Mouse (Mus musculus) embryonic facial prominence, embryonic 12.5 days (tissue): Measurements from ENCODE around the gene Tanc2. TPM values are rescaled to one million over a fixed set of nuclear protein-coding genes. Genes with fewer than 3 reads are reported as not detected.

Source experiments
- ATAC-seq: fragments of 200-750 bp; cut with Nextera tagmentation; 2 replicates; pipeline ENCODE4 v1.8.0; 2017; ENCODE audit not compliant: insufficient number of reproducible peaks, insufficient read depth, low FRiP score, low TSS enrichment
- H3K27ac ChIP-seq: fragments of 300-500 bp; sonication (generic); 2 replicates; pipeline ENCODE4 v1.5.1; 2016; ENCODE audit warnings: mild to moderate bottlenecking
- H3K27me3 ChIP-seq: fragments of 300-500 bp; sonication (generic); 2 replicates; pipeline ENCODE4 v1.6.1; 2016; ENCODE audit warnings: mild to moderate bottlenecking, moderate library complexity
- H3K36me3 ChIP-seq: fragments of 300-500 bp; sonication (generic); 2 replicates; pipeline ENCODE4 v1.6.1; 2016; ENCODE audit warnings: mild to moderate bottlenecking
- H3K4me1 ChIP-seq: fragments of 300-500 bp; sonication (generic); 2 replicates; pipeline ENCODE4 v1.6.1; 2016
- H3K4me2 ChIP-seq: fragments of 300-500 bp; sonication (generic); replicated peaks from 2 replicates; pipeline ENCODE4 v1.6.1; 2016; ENCODE audit warnings: mild to moderate bottlenecking, moderate library complexity
- H3K4me3 ChIP-seq: fragments of 300-500 bp; sonication (generic); 2 replicates; pipeline ENCODE4 v1.5.1; 2016; ENCODE audit warnings: mild to moderate bottlenecking
- H3K9ac ChIP-seq: fragments of 300-500 bp; sonication (generic); 2 replicates; pipeline ENCODE4 v1.6.1; 2016; ENCODE audit warnings: mild to moderate bottlenecking, moderate library complexity
- H3K9me3 ChIP-seq: fragments of 300-500 bp; sonication (generic); 2 replicates; pipeline ENCODE4 v1.6.1; 2016; ENCODE audit warnings: mild to moderate bottlenecking, moderate library complexity
- WGBS: fragments of 180-500 bp; shearing (Covaris S2); methylation state at CpG from one replicate; pipeline ENCODE4 v1.1.7; 2016; 5-methylcytosine and 5-hydroxymethylcytosine counted together
- polyA plus RNA-seq: library from polyadenylated mRNA; unstranded; fragments of >200 nt; fragmentation: Nextera tagmentation; extraction: Ambion mirVana; gene quantifications from 2 replicates; pipeline ENCODE4 v1.2.1, GENCODE M21; 2016

The Tanc2 gene
- polyA plus RNA-seq, 1 experiment from 2014 or later = 12.9 TPM

GRCm38 (mm10) chr11:105934303-105934711 is 344.5 kb downstream of the Tanc2 start:
- Histone ChIP-seq H3K27ac (no peak overlapping the region), H3K4me1 (peaks cover 3% of the 10 kb centered on the region; the same call in 1 of the 2 replicates), H3K4me3 (no peak overlapping the region), H3K9me3 (no peaks in the 10 kb centered on the region), H3K9ac (no peak overlapping the region), H3K4me2 (no peak overlapping the region), H3K36me3 (no peaks in the 10 kb centered on the region), H3K27me3 (peaks cover 3% of the 10 kb centered on the region; the same call in 1 of the 2 replicates)
- 76% methylated on average over 5 of the region's 5 CpGs for WGBS
- no peak for ATAC-seq

GRCm38 (mm10) chr11:105934816-105935215 is 345.0 kb downstream of the Tanc2 start:
- Histone ChIP-seq H3K4me3 (no peak overlapping the region), H3K27ac (no peak overlapping the region), H3K36me3 (no peaks in the 10 kb centered on the region), H3K4me2 (no peak overlapping the region), H3K4me1 (peaks cover 3% of the 10 kb centered on the region; the same call in 1 of the 2 replicates), H3K27me3 (peaks cover 3% of the 10 kb centered on the region; the same call in 1 of the 2 replicates), H3K9ac (no peak overlapping the region), H3K9me3 (no peaks in the 10 kb centered on the region)
- ATAC-seq = no peak
- WGBS = 38% methylated on average over 6 of the region's 6 CpGs

- ATAC-seq = no peak
- no peaks in the 10 kb centered on the region for H3K9me3 ChIP-seq
- H3K9ac ChIP-seq = no peak overlapping the region
- peaks cover 3% of the 10 kb centered on the region; the same call in 1 of the 2 replicates for H3K27me3 ChIP-seq
- peaks cover 3% of the 10 kb centered on the region; the same call in 1 of the 2 replicates for H3K4me1 ChIP-seq
- H3K4me2 ChIP-seq = no peak overlapping the region
- H3K27ac ChIP-seq = no peak overlapping the region
- no peak overlapping the region for H3K4me3 ChIP-seq
- H3K36me3 ChIP-seq = no peaks in the 10 kb centered on the region
- 84% methylated on average over 8 of the region's 8 CpGs for WGBS
These were observed 345.7 kb downstream of the Tanc2 start for GRCm38 (mm10) chr11:105935496-105935895.

- no peaks in the 10 kb centered on the region for H3K9me3 ChIP-seq
- ATAC-seq = no peak
- no peak overlapping the region for H3K27ac ChIP-seq
- no peak overlapping the region for H3K9ac ChIP-seq
- peaks cover 3% of the 10 kb centered on the region; the same call in 1 of the 2 replicates for H3K4me1 ChIP-seq
- WGBS = 85% methylated on average over 6 of the region's 6 CpGs
- H3K27me3 ChIP-seq = peaks cover 8% of the 10 kb centered on the region; the same call in 1 of the 2 replicates
- H3K4me2 ChIP-seq = no peak overlapping the region
- no peak overlapping the region for H3K4me3 ChIP-seq
- no peaks in the 10 kb centered on the region for H3K36me3 ChIP-seq
These were observed 346.4 kb downstream of the Tanc2 start for GRCm38 (mm10) chr11:105936200-105936599.

- H3K27me3 ChIP-seq = peaks cover 12% of the 10 kb centered on the region; the same call in 1 of the 2 replicates
- H3K4me1 ChIP-seq = peaks cover 3% of the 10 kb centered on the region; the same call in 1 of the 2 replicates
- no peak for ATAC-seq
- no peak overlapping the region for H3K4me3 ChIP-seq
- no peak overlapping the region for H3K9ac ChIP-seq
- H3K4me2 ChIP-seq = no peak overlapping the region
- H3K27ac ChIP-seq = no peak overlapping the region
- WGBS = 90% methylated on average over 3 of the region's 3 CpGs
- no peaks in the 10 kb centered on the region for H3K36me3 ChIP-seq
- H3K9me3 ChIP-seq = no peaks in the 10 kb centered on the region
These were observed 347.2 kb downstream of the Tanc2 start for GRCm38 (mm10) chr11:105936974-105937373.

GRCm38 (mm10) chr11:105938771-105939170 is 349.0 kb downstream of the Tanc2 start:
- no peak overlapping the region for H3K4me2 ChIP-seq
- H3K27me3 ChIP-seq = peaks cover 26% of the 10 kb centered on the region
- H3K4me1 ChIP-seq = peaks cover 12% of the 10 kb centered on the region; the same call in 1 of the 2 replicates
- H3K9ac ChIP-seq = no peak overlapping the region
- H3K36me3 ChIP-seq = no peaks in the 10 kb centered on the region
- 77% methylated on average over 9 of the region's 9 CpGs for WGBS
- no peak overlapping the region for H3K4me3 ChIP-seq
- ATAC-seq = no peak
- no peak overlapping the region for H3K27ac ChIP-seq
- no peaks in the 10 kb centered on the region for H3K9me3 ChIP-seq

- H3K4me2 ChIP-seq = no peak overlapping the region
- no peaks in the 10 kb centered on the region for H3K9me3 ChIP-seq
- H3K4me1 ChIP-seq = peaks cover 15% of the 10 kb centered on the region
- WGBS = 63% methylated on average over 8 of the region's 8 CpGs
- H3K4me3 ChIP-seq = no peak overlapping the region
- H3K27ac ChIP-seq = no peak overlapping the region
- H3K9ac ChIP-seq = no peak overlapping the region
- H3K36me3 ChIP-seq = no peaks in the 10 kb centered on the region
- ATAC-seq = no peak
- H3K27me3 ChIP-seq = peaks cover 43% of the 10 kb centered on the region
These were observed 352.2 kb downstream of the Tanc2 start for GRCm38 (mm10) chr11:105941973-105942372.

GRCm38 (mm10) chr11:105943133-105944102 is 353.6 kb downstream of the Tanc2 start:
- H3K9me3 ChIP-seq = no peaks in the 10 kb centered on the region
- peaks cover 18% of the 10 kb centered on the region for H3K4me1 ChIP-seq
- peak overlapping the region; percentile 69 for H3K4me3 ChIP-seq
- H3K36me3 ChIP-seq = no peaks in the 10 kb centered on the region
- H3K9ac ChIP-seq = peak overlapping the region; percentile 59
- H3K27me3 ChIP-seq = peaks cover 42% of the 10 kb centered on the region
- ATAC-seq = no peak
- no peak overlapping the region for H3K27ac ChIP-seq
- WGBS = 5% methylated on average over 47 of the region's 47 CpGs
- H3K4me2 ChIP-seq = peak overlapping the region; percentile 99

- H3K27ac ChIP-seq = no peak overlapping the region
- WGBS = under 1% methylated on average over 59 of the region's 59 CpGs
These were observed 354.4 kb downstream of the Tanc2 start for GRCm38 (mm10) chr11:105944126-105944621.

GRCm38 (mm10) chr11:105944770-105945672 is 355.2 kb downstream of the Tanc2 start:
- peak overlapping the region; percentile 59; the same call in 1 of the 2 replicates for H3K9ac ChIP-seq
- 77% methylated on average over 16 of the region's 16 CpGs for WGBS
- peak overlapping the region; percentile 99 for H3K4me2 ChIP-seq
- peaks cover 40% of the 10 kb centered on the region for H3K27me3 ChIP-seq
- H3K4me1 ChIP-seq = peaks cover 18% of the 10 kb centered on the region
- ATAC-seq = no peak
- peak overlapping the region; percentile 69; the same call in 1 of the 2 replicates for H3K4me3 ChIP-seq
- no peaks in the 10 kb centered on the region for H3K36me3 ChIP-seq
- H3K9me3 ChIP-seq = no peaks in the 10 kb centered on the region
- H3K27ac ChIP-seq = no peak overlapping the region

More at GRCm38 (mm10) chr11:105944126-105944621, 354.4 kb downstream of the Tanc2 start:
- H3K9ac ChIP-seq = peak overlapping the region; percentile 59
- peak overlapping the region; percentile 99 for H3K4me2 ChIP-seq
- peak overlapping the region; percentile 69 for H3K4me3 ChIP-seq
- no peaks in the 10 kb centered on the region for H3K9me3 ChIP-seq
- H3K4me1 ChIP-seq = peaks cover 18% of the 10 kb centered on the region
- no peaks in the 10 kb centered on the region for H3K36me3 ChIP-seq
- peak; percentile 57; the same call in 1 of the 2 replicates for ATAC-seq
- H3K27me3 ChIP-seq = peaks cover 40% of the 10 kb centered on the region

GRCm38 (mm10) chr11:105946694-105947154 is 356.9 kb downstream of the Tanc2 start:
- Histone ChIP-seq H3K4me2 (no peak overlapping the region), H3K36me3 (no peaks in the 10 kb centered on the region), H3K27ac (peak overlapping the region; percentile 14; the same call in 1 of the 2 replicates), H3K9ac (no peak overlapping the region), H3K4me1 (peaks cover 21% of the 10 kb centered on the region), H3K9me3 (no peaks in the 10 kb centered on the region), H3K4me3 (no peak overlapping the region), H3K27me3 (peaks cover 31% of the 10 kb centered on the region)
- WGBS = 35% methylated on average over 11 of the region's 11 CpGs
- no peak for ATAC-seq
